Mouse (Mus musculus) stomach, embryonic 14.5 days (tissue): ENCODE results near the gene 3110040M04Rik. TPM values are rescaled to one million over a fixed set of nuclear protein-coding genes. Genes with fewer than 3 reads are reported as not detected.
A peak's percentile ranks its signal among the peaks of the same experiment; 100 is the strongest.

Experiments used
- ATAC-seq: fragments of 200-750 bp; cut with Nextera tagmentation; 2 replicates; pipeline ENCODE4 v1.8.0; 2017; ENCODE audit warnings: low read depth, moderate TSS enrichment; ENCODE audit not compliant: insufficient number of reproducible peaks, insufficient read depth, low FRiP score
- H3K27ac ChIP-seq: fragments of 300-500 bp; sonication (generic); 2 replicates; pipeline ENCODE4 v1.5.1; 2014; ENCODE audit warnings: mild to moderate bottlenecking, low read length, moderate library complexity, mixed read lengths
- H3K27me3 ChIP-seq: fragments of 300-500 bp; sonication (generic); 2 replicates; pipeline ENCODE4 v1.6.1; 2014; ENCODE audit warnings: low read length, control low read depth, mixed read lengths; ENCODE audit not compliant: control insufficient read depth, insufficient read depth
- H3K36me3 ChIP-seq: fragments of 300-500 bp; sonication (generic); 2 replicates; pipeline ENCODE4 v1.6.1; 2014; ENCODE audit warnings: mild to moderate bottlenecking, control low read depth, low read length, moderate library complexity, mixed read lengths; ENCODE audit not compliant: control insufficient read depth, insufficient read depth
- H3K4me1 ChIP-seq: fragments of 300-500 bp; sonication (generic); 2 replicates; pipeline ENCODE4 v1.6.1; 2014; ENCODE audit warnings: low read length, control low read depth, mixed read lengths; ENCODE audit not compliant: control insufficient read depth, insufficient read depth
- H3K4me2 ChIP-seq: fragments of 300-500 bp; sonication (generic); replicated peaks from 2 replicates; pipeline ENCODE4 v1.6.1; 2014; ENCODE audit warnings: low read depth, low read length, control low read depth
- H3K4me3 ChIP-seq: fragments of 300-500 bp; sonication (generic); 2 replicates; pipeline ENCODE4 v1.5.1; 2014; ENCODE audit warnings: low read depth, low read length, control low read depth
- H3K9ac ChIP-seq: fragments of 300-500 bp; sonication (generic); replicated peaks from 2 replicates; pipeline ENCODE4 v1.6.1; 2014; ENCODE audit warnings: low read depth, mild to moderate bottlenecking, control low read depth, low read length, moderate library complexity, mixed read lengths
- H3K9me3 ChIP-seq: fragments of 300-500 bp; sonication (generic); 2 replicates; pipeline ENCODE4 v1.6.1; 2016; ENCODE audit warnings: low read depth, low read length, control low read depth; ENCODE audit not compliant: control insufficient read depth
- WGBS: fragments of 180-500 bp; shearing (Covaris S2); extraction: QIAGEN DNeasy Blood & Tissue Kit; methylation state at CpG from one replicate; pipeline ENCODE4 v1.1.7; 2014; 5-methylcytosine and 5-hydroxymethylcytosine counted together
- polyA plus RNA-seq: library from polyadenylated mRNA; unstranded; fragments of >200 nt; fragmentation: Nextera tagmentation; extraction: Ambion mirVana; gene quantifications from 2 replicates; pipeline ENCODE4 v1.2.1, GENCODE M21; 2014

Gene 3110040M04Rik
- polyA plus RNA-seq, 1 experiment from 2014 or later = not detected

- no peak overlapping the region; the same call in 1 of the 2 replicates for H3K4me3 ChIP-seq
- H3K9ac ChIP-seq = no peak overlapping the region
- WGBS = 47% methylated on average over 18 of the region's 18 CpGs
- H3K27me3 ChIP-seq = no peaks in the 10 kb centered on the region
- H3K4me2 ChIP-seq = peak overlapping the region; percentile 30; the same call in 1 of the 2 replicates
- peak overlapping the region; percentile 18; the same call in 1 of the 2 replicates for H3K27ac ChIP-seq
- H3K36me3 ChIP-seq = no peaks in the 10 kb centered on the region
- H3K9me3 ChIP-seq = no peaks in the 10 kb centered on the region
- no peaks in the 10 kb centered on the region for H3K4me1 ChIP-seq
- peak; percentile 58; the same call in 1 of the 2 replicates for ATAC-seq
Measured at GRCm38 (mm10) chr1:151250529-151251193, 46.7 kb downstream of the 3110040M04Rik start.

GRCm38 (mm10) chr1:151251194-151252010, 47.5 kb downstream of the 3110040M04Rik start:
- H3K27ac ChIP-seq = peak overlapping the region; percentile 18; the same call in 1 of the 2 replicates
- no peak overlapping the region; the same call in 1 of the 2 replicates for H3K4me3 ChIP-seq
- H3K9ac ChIP-seq = no peak overlapping the region
- no peaks in the 10 kb centered on the region for H3K4me1 ChIP-seq
- H3K27me3 ChIP-seq = no peaks in the 10 kb centered on the region
- 77% methylated on average over 14 of the region's 14 CpGs for WGBS
- no peak for ATAC-seq
- no peaks in the 10 kb centered on the region for H3K36me3 ChIP-seq
- H3K9me3 ChIP-seq = no peaks in the 10 kb centered on the region
- H3K4me2 ChIP-seq = peak overlapping the region; percentile 30; the same call in 1 of the 2 replicates

Other genes starting within 250 kb of the 3110040M04Rik start
- 22.1 and 23.5 TPM in 2 replicates for gene Hmcn1, start 210.7 kb upstream of the 3110040M04Rik start, polyA plus RNA-seq
- not detected in 2 replicates for gene Gm47985, start 21.6 kb upstream of the 3110040M04Rik start, polyA plus RNA-seq
- not detected in 2 replicates for gene Gm8947, start 11.7 kb upstream of the 3110040M04Rik start, polyA plus RNA-seq
- not detected in 2 replicates for gene Gm47995, start 5.7 kb upstream of the 3110040M04Rik start, polyA plus RNA-seq
- gene Gm47996, start 6.0 kb downstream of the 3110040M04Rik start, polyA plus RNA-seq = not detected in 2 replicates
- 201 and 217 TPM in 2 replicates for gene Ivns1abp, start 140.4 kb downstream of the 3110040M04Rik start, polyA plus RNA-seq
- gene Swt1, start 224.3 kb downstream of the 3110040M04Rik start, polyA plus RNA-seq = 31.9 and 33.6 TPM in 2 replicates
- 42.3 and 44.7 TPM in 2 replicates for gene Trmt1l, start 224.4 kb downstream of the 3110040M04Rik start, polyA plus RNA-seq